Mouse (Mus musculus) lung, postnatal 36 days (tissue): ENCODE results near the gene BC067074.

ENCODE experiments used
- DNase-seq: peaks from one replicate; pipeline ENCODE4 v3.0.0; 2022; ENCODE audit warnings: mixed read lengths

BC067074 gene

GRCm38 (mm10) chr13:113292975-113293706, at the start of gene BC067074:
Gene BC067074, plus strand, starts transcription at chr13:113293159.
- DNase-seq = peak; percentile 41

- peak; percentile 26 for DNase-seq
Observed at GRCm38 (mm10) chr13:113245025-113245424, 47.9 kb upstream of the BC067074 start.

- DNase-seq = peak; percentile 62
Observed at GRCm38 (mm10) chr13:113252580-113252979, 40.4 kb upstream of the BC067074 start.

- no peak for DNase-seq
Observed at GRCm38 (mm10) chr13:113256766-113257165, 36.2 kb upstream of the BC067074 start.

- no peak for DNase-seq
Observed at GRCm38 (mm10) chr13:113257190-113257589, 35.8 kb upstream of the BC067074 start.

GRCm38 (mm10) chr13:113259237-113259636, 33.7 kb upstream of the BC067074 start:
- no peak for DNase-seq

- no peak for DNase-seq
Observed at GRCm38 (mm10) chr13:113262822-113263221, 30.1 kb upstream of the BC067074 start.

GRCm38 (mm10) chr13:113265257-113265656, 27.7 kb upstream of the BC067074 start:
- DNase-seq = peak; percentile 75

GRCm38 (mm10) chr13:113266495-113266951, 26.4 kb upstream of the BC067074 start:
- DNase-seq = peak; percentile 89

- peak; percentile 13 for DNase-seq
Observed at GRCm38 (mm10) chr13:113267204-113267603, 25.8 kb upstream of the BC067074 start.

- DNase-seq = peak; percentile 89
Observed at GRCm38 (mm10) chr13:113269777-113270776, 22.9 kb upstream of the BC067074 start.

- no peak for DNase-seq
Observed at GRCm38 (mm10) chr13:113271189-113271588, 21.8 kb upstream of the BC067074 start.

GRCm38 (mm10) chr13:113287141-113287540, 5.8 kb upstream of the BC067074 start:
- no peak for DNase-seq

GRCm38 (mm10) chr13:113288210-113289197, 4.5 kb upstream of the BC067074 start:
- no peak for DNase-seq

- no peak for DNase-seq
Observed at GRCm38 (mm10) chr13:113289760-113290159, 3.2 kb upstream of the BC067074 start.

- no peak for DNase-seq
Observed at GRCm38 (mm10) chr13:113292001-113292400, 958 bp upstream of the BC067074 start.

- no peak for DNase-seq
Observed at GRCm38 (mm10) chr13:113293707-113294432, 911 bp downstream of the BC067074 start.

GRCm38 (mm10) chr13:113295817-113296485, 3.0 kb downstream of the BC067074 start:
- no peak for DNase-seq

GRCm38 (mm10) chr13:113306581-113306980, 13.6 kb downstream of the BC067074 start:
- DNase-seq = peak; percentile 64

- DNase-seq = peak; percentile 25
Observed at GRCm38 (mm10) chr13:113319588-113319987, 26.6 kb downstream of the BC067074 start.

GRCm38 (mm10) chr13:113321972-113322371, 29.0 kb downstream of the BC067074 start:
- DNase-seq = peak; percentile 68
